In genomic region chr19:10895016-10895528, GRCm38 (mm10) we compare ENCODE assay signal across 8 mouse cellular contexts. TPM values are rescaled to one million over a fixed set of nuclear protein-coding genes. Genes with fewer than 3 reads are reported as not detected.
DNase-seq lines count a peak whose midpoint lies in the region; ATAC-seq lines count a peak whose summit lies in the region.

Prpf19 (plus strand) TSS chr19:10895231.

- no peaks in the 10 kb centered on the region for H3K27me3 ChIP-seq in hindbrain, embryonic 16.5 days (replicated peaks; ENCODE audit: control insufficient read depth, insufficient read depth, low read length)

- peaks cover 37% of the 10 kb centered on the region for H3K79me2 ChIP-seq in macrophage (ENCODE audit: inconsistent target)

- peaks cover 15% of the 10 kb centered on the region for H3K4me1 ChIP-seq in hindbrain, embryonic 16.5 days (ENCODE audit: control insufficient read depth, insufficient read depth, low read depth, low read length)

- H3K4me2 ChIP-seq in hindbrain, embryonic 16.5 days (ENCODE audit: low read length): peak within 1 kb of the TSS; percentile 62

- H3K4me3 ChIP-seq in hindbrain, embryonic 16.5 days (ENCODE audit: low read length): peak within 1 kb of the TSS; percentile 94
- peak within 1 kb of the TSS; percentile 92 for H3K4me3 ChIP-seq in macrophage (ENCODE audit: inconsistent target)

- under 1% methylated on average over 43 of the region's 43 CpGs for WGBS in hindbrain, embryonic 16.5 days
- under 1% methylated on average over 39 of the region's 43 CpGs for WGBS in macrophage (ENCODE audit: missing documents)

- peak within 1 kb of the TSS; percentile 92 for H3K9ac ChIP-seq in hindbrain, embryonic 16.5 days (ENCODE audit: low read depth, low read length)

- DNase-seq in T-cell, adult 2 months (ENCODE audit: low spot score): peak; percentile 96
- peak; percentile 99 to 100 for DNase-seq in cerebellum, postnatal 36 days
- peak; percentile 98 for DNase-seq in gastrocnemius, adult 18-20 months (ENCODE audit: low spot score)
- DNase-seq in left cerebral cortex, adult 18-20 months (ENCODE audit: low spot score in 2 of 2): peak; percentile 99 to 100
- peak; percentile 99 for DNase-seq in right cerebral cortex, adult 18-20 months
- DNase-seq in urinary bladder, postnatal 10 days (ENCODE audit: low spot score): peak; percentile 94

- H3K36me3 ChIP-seq in hindbrain, embryonic 16.5 days (ENCODE audit: control insufficient read depth, insufficient read depth, low read length): peaks cover 19% of the 10 kb centered on the region
- peaks cover 25% of the 10 kb centered on the region; the same call in 1 of the 2 replicates for H3K36me3 ChIP-seq in macrophage (ENCODE audit: inconsistent target)

- no peaks in the 10 kb centered on the region for H3K9me3 ChIP-seq in hindbrain, embryonic 16.5 days (ENCODE audit: control insufficient read depth, low read length)

- peak within 1 kb of the TSS; percentile 95 for H3K27ac ChIP-seq in hindbrain, embryonic 16.5 days (ENCODE audit: low read depth, low read length)
- H3K27ac ChIP-seq in macrophage: peak within 1 kb of the TSS; percentile 65

- ATAC-seq in hindbrain, embryonic 16.5 days: peak; percentile 97

RNA-seq across cellular contexts. Expression of gene Prpf19, which starts in this region (rescaled TPM):
- total RNA-seq in gastrocnemius, adult 18-20 months (2021): 100 to 1,000 TPM; 148 TPM
- 35.0 and 39.1 TPM in 2 replicates for polyA plus RNA-seq in hindbrain, embryonic 16.5 days (2015; fragmentation: Nextera tagmentation; extraction: Ambion mirVana)
- total RNA-seq in left cerebral cortex, adult 18-20 months (2021): 100 to 1,000 TPM; 207 to 211 TPM
- total RNA-seq in macrophage (2018; cell fraction: chromatin; rRNA removed): 10 to 100 TPM in 25 of 26 experiments, 1 to 10 TPM in 1; 7.1 to 71.2 (median 36.1) TPM
- 10 to 100 TPM; 33.0 to 52.9 (median 43.5) TPM for total RNA-seq in macrophage (2018; cell fraction: cytosol; rRNA removed)
- total RNA-seq in macrophage (2018; cell fraction: nucleus; rRNA removed): 10 to 100 TPM; 13.8 to 66.9 (median 23.9) TPM
- 43.4 to 93.2 TPM (median 51.6 TPM) in 3 replicates for polyA plus RNA-seq in macrophage (2018)

Comparison
In these comparisons a context has a peak if more than half of its experiments do, and no peak if none do; other contexts are left out.
1. Peak in every context shown above with its lines: DNase-seq, ATAC-seq, H3K4me3 ChIP-seq and H3K27ac ChIP-seq.